Mouse (Mus musculus) liver, embryonic 14.5 days (tissue): ENCODE results near the gene Ciao2a. TPM values are rescaled to one million over a fixed set of nuclear protein-coding genes. Genes with fewer than 3 reads are reported as not detected.

ENCODE experiments used
- ATAC-seq: fragments of 200-750 bp; cut with Nextera tagmentation; 2 replicates; pipeline ENCODE4 v1.8.0; 2017; ENCODE audit warnings: moderate number of reproducible peaks, mild to moderate bottlenecking, moderate library complexity; ENCODE audit not compliant: insufficient read depth
- DNase-seq, 3 experiments: peaks; one replicate each; pipeline ENCODE4 v3.0.0-alpha.2; 2012 to 2013; ENCODE audit warnings: low read depth in 3 of 3, low spot score in 3 of 3
- H3K27ac ChIP-seq: fragments of 300-500 bp; sonication (generic); 2 replicates; pipeline ENCODE4 v1.5.1; 2014; ENCODE audit warnings: moderate library complexity, mild to moderate bottlenecking, control low read depth, inconsistent platforms
- H3K27me3 ChIP-seq: fragments of 300-500 bp; sonication (generic); 2 replicates; pipeline ENCODE4 v1.6.1; 2014; ENCODE audit warnings: mild to moderate bottlenecking, low read length, moderate library complexity; ENCODE audit not compliant: control insufficient read depth, insufficient read depth
- H3K36me3 ChIP-seq: fragments of 300-500 bp; sonication (generic); replicated peaks from 2 replicates; pipeline ENCODE4 v1.6.1; 2014; ENCODE audit warnings: low read depth; ENCODE audit not compliant: control insufficient read depth, insufficient read depth
- H3K4me1 ChIP-seq, 2 experiments: fragments of 200-500 bp in 1 of 2; fragments of 300-500 bp in 1 of 2; sonication (generic) in 1 of 2; replicated peaks; 2 replicates each; pipeline ENCODE4 v1.6.1; 2012 to 2014; ENCODE audit warnings: antibody characterized with exemption in 1 of 2, inconsistent platforms in 1 of 2, low read length in 1 of 2; ENCODE audit not compliant: control insufficient read depth in 2 of 2, insufficient read depth in 2 of 2
- H3K4me2 ChIP-seq: fragments of 300-500 bp; sonication (generic); 2 replicates; pipeline ENCODE4 v1.6.1; 2014; ENCODE audit warnings: low read depth, mild to moderate bottlenecking, control low read depth, moderate library complexity
- H3K4me3 ChIP-seq, 2 experiments: fragments of 200-500 bp in 1 of 2; fragments of 300-500 bp in 1 of 2; sonication (generic) in 1 of 2; 2 replicates each; pipeline ENCODE4 v1.5.1; 2012 to 2014; ENCODE audit warnings: low read depth in 2 of 2, low read length in 2 of 2, mild to moderate bottlenecking in 2 of 2, control low read depth in 1 of 2, inconsistent platforms in 1 of 2, moderate library complexity in 1 of 2; ENCODE audit not compliant: insufficient read depth in 1 of 2
- H3K9ac ChIP-seq: fragments of 300-500 bp; sonication (generic); replicated peaks from 2 replicates; pipeline ENCODE4 v1.6.1; 2014; ENCODE audit warnings: mild to moderate bottlenecking, control low read depth, moderate library complexity
- H3K9me3 ChIP-seq: fragments of 300-500 bp; sonication (generic); 2 replicates; pipeline ENCODE4 v1.6.1; 2016; ENCODE audit warnings: low read length, mixed read lengths; ENCODE audit not compliant: control insufficient read depth
- CTCF ChIP-seq: IDR thresholded peaks from 2 replicates; pipeline ENCODE4 v1.5.1; 2016; ENCODE audit warnings: antibody characterized with exemption, low read depth, control low read depth
- EP300 ChIP-seq: IDR thresholded peaks from 2 replicates; pipeline ENCODE4 v1.6.1; 2016; ENCODE audit warnings: antibody characterized with exemption, low read depth
- WGBS: fragments of 180-500 bp; shearing (Covaris S2); extraction: QIAGEN DNeasy Blood & Tissue Kit; methylation state at CpG from one replicate; pipeline ENCODE4 v1.1.7; 2014; ENCODE audit not compliant: insufficient replicate concordance; 5-methylcytosine and 5-hydroxymethylcytosine counted together
- polyA plus RNA-seq, 2 experiments: library from polyadenylated mRNA; depleted of rRNA in 1 of 2; stranded (reverse) in 1 of 2; unstranded in 1 of 2; fragments of >200 nt; fragmentation: Nextera tagmentation in 1 of 2; extraction: Ambion mirVana in 1 of 2; gene quantifications; 2 replicates each; pipeline versions ENCODE4 v1.2.1 to v1.2.3; 2012 to 2014

The Ciao2a gene
- polyA plus RNA-seq, 2 experiments: 50.1 to 132 TPM

- 10% methylated on average over 1 of the region's 1 CpGs for WGBS
- TF ChIP-seq CTCF: no peak
- TF ChIP-seq EP300: no peak
- Histone ChIP-seq H3K27me3 (no peaks in the 10 kb centered on the region), H3K27ac (peak overlapping the region; percentile 46), H3K4me1 (peaks cover 10 to 17% of the 10 kb centered on the region in 2 experiments), H3K9me3 (no peaks in the 10 kb centered on the region), H3K36me3 (peaks cover 4% of the 10 kb centered on the region), H3K4me3 (no peak overlapping the region), H3K4me2 (no peak overlapping the region), H3K9ac (0 out of 2 replicates have a peak overlapping the region, but pooled peaks have one; percentile 5)
- peak; percentile 60; the same call in 1 of the 2 replicates for ATAC-seq
- no peak for DNase-seq
Observed at GRCm38 (mm10) chr9:66168233-66168632, 41.8 kb downstream of the Ciao2a start.

- no peak overlapping the region for H3K27ac ChIP-seq
Observed at GRCm38 (mm10) chr9:66170506-66170905, 44.1 kb downstream of the Ciao2a start.

GRCm38 (mm10) chr9:66171275-66171921 is 45.0 kb downstream of the Ciao2a start:
- Histone ChIP-seq H3K27ac (no peak overlapping the region), H3K27me3 (no peaks in the 10 kb centered on the region), H3K36me3 (no peaks in the 10 kb centered on the region; the same call in none of the 2 replicates), H3K4me1 (peaks cover 21 to 29% of the 10 kb centered on the region in 2 experiments), H3K4me2 (no peak overlapping the region), H3K4me3 (no peak overlapping the region), H3K9ac (no peak overlapping the region), H3K9me3 (no peaks in the 10 kb centered on the region)
- no peak for TF ChIP-seq EP300
- no peak for TF ChIP-seq CTCF
- no peak for ATAC-seq
- WGBS: 77% methylated on average over 12 of the region's 12 CpGs
- no peak for DNase-seq

More at GRCm38 (mm10) chr9:66170506-66170905, 44.1 kb downstream of the Ciao2a start:
- H3K9me3 ChIP-seq: no peaks in the 10 kb centered on the region
- H3K27me3 ChIP-seq: no peaks in the 10 kb centered on the region
- H3K4me1 ChIP-seq: peaks cover 21 to 28% of the 10 kb centered on the region in 2 experiments
- 85% methylated on average over 5 of the region's 5 CpGs for WGBS
- DNase-seq (no peak), ATAC-seq (no peak)
- H3K4me2 ChIP-seq: no peak overlapping the region
- H3K9ac ChIP-seq: no peak overlapping the region
- H3K4me3 ChIP-seq: no peak overlapping the region
- no peak for TF ChIP-seq CTCF
- no peak for TF ChIP-seq EP300
- H3K36me3 ChIP-seq: peaks cover 3% of the 10 kb centered on the region

GRCm38 (mm10) chr9:66173316-66173855 is 47.0 kb downstream of the Ciao2a start:
- Histone ChIP-seq H3K27me3 (no peaks in the 10 kb centered on the region), H3K9me3 (no peaks in the 10 kb centered on the region), H3K9ac (no peak overlapping the region), H3K4me2 (no peak overlapping the region), H3K4me3 (no peak overlapping the region), H3K36me3 (no peaks in the 10 kb centered on the region; the same call in 1 of the 2 replicates), H3K4me1 (peaks cover 21 to 26% of the 10 kb centered on the region in 2 experiments), H3K27ac (no peak overlapping the region)
- ATAC-seq: no peak
- TF ChIP-seq CTCF (no peak), EP300 (no peak)
- no peak for DNase-seq
- WGBS: 80% methylated on average over 5 of the region's 5 CpGs

- no peaks in the 10 kb centered on the region for H3K9me3 ChIP-seq
Observed at GRCm38 (mm10) chr9:66174985-66175384, 48.6 kb downstream of the Ciao2a start.

More at GRCm38 (mm10) chr9:66174985-66175384, 48.6 kb downstream of the Ciao2a start:
- no peaks in the 10 kb centered on the region for H3K36me3 ChIP-seq
- H3K4me2 ChIP-seq: peak overlapping the region; percentile 22; the same call in 1 of the 2 replicates
- 62% methylated on average over 3 of the region's 3 CpGs for WGBS
- peak overlapping the region; percentile 56 for H3K27ac ChIP-seq
- H3K4me1 ChIP-seq: peaks cover 32 to 33% of the 10 kb centered on the region in 2 experiments
- no peak for DNase-seq
- ATAC-seq: peak; percentile 48; the same call in 1 of the 2 replicates
- no peaks in the 10 kb centered on the region for H3K27me3 ChIP-seq
- H3K4me3 ChIP-seq: no peak overlapping the region
- peak overlapping the region; percentile 9; the same call in 1 of the 2 replicates for H3K9ac ChIP-seq
- TF ChIP-seq CTCF (no peak), EP300 (0 out of 2 replicates have a peak, but pooled peaks have one; percentile 13)
